ENCODE assay signal across 28 mouse cellular contexts in the genomic region with DNA sequence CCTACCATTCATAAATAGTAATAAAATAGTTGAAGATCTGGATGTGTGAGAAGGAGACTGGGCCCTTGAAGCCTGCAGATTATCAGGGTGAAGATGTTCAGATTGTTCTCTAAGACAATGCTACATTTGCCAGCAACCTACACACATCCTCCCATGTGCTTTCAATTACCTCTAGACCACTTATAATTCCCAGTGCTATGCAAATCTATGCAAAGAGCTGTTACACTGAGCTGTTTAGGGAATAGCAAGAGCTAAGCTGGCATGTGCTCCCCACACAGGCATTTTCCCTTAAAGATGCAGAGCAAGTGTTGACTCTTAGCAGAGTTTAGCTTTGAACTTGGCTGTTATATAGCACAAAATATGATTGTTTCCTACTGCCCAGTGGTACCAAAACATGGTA.
DNase-seq lines count a peak whose midpoint lies in the region; ATAC-seq and TF ChIP-seq lines count a peak whose summit lies in the region.
"Had no signal": no experiment of that assay in that cellular context is flagged by ENCODE, and none has a peak within 500 bp of the region (broad histone marks: within the 10 kb centered on the region; RNA-seq: fewer than 3 reads in every experiment).

No protein-coding gene starts in this region.

- no peak overlapping the region for H3K4me2 ChIP-seq in forebrain, postnatal 0 days (ENCODE audit: low read depth)
- no peak overlapping the region for H3K4me2 ChIP-seq in forebrain, embryonic 15.5 days (replicated peaks)
- H3K4me2 ChIP-seq in embryonic facial prominence, embryonic 14.5 days (ENCODE audit: low read depth, low read length) = no peak overlapping the region
- H3K4me2 ChIP-seq: embryonic facial prominence, embryonic 15.5 days; heart, embryonic 12.5 days; heart, embryonic 15.5 days; hindbrain, embryonic 14.5 days had no signal

- no peak overlapping the region for H3K9ac ChIP-seq in forebrain, postnatal 0 days
- H3K9ac ChIP-seq in forebrain, embryonic 15.5 days (replicated peaks) = no peak overlapping the region
- H3K9ac ChIP-seq in embryonic facial prominence, embryonic 14.5 days (ENCODE audit: low read depth, low read length) = no peak overlapping the region
- H3K9ac ChIP-seq: embryonic facial prominence, embryonic 15.5 days; heart, embryonic 12.5 days; heart, embryonic 15.5 days; hindbrain, embryonic 14.5 days had no signal

- H3K4me3 ChIP-seq in forebrain, postnatal 0 days (ENCODE audit: low read depth, low read length) = no peak overlapping the region
- no peak overlapping the region for H3K4me3 ChIP-seq in forebrain, embryonic 15.5 days
- H3K4me3 ChIP-seq in embryonic facial prominence, embryonic 14.5 days (ENCODE audit: low read depth, low read length) = no peak overlapping the region
- H3K4me3 ChIP-seq: embryonic facial prominence, embryonic 15.5 days; heart, embryonic 12.5 days; heart, embryonic 15.5 days had no signal

- no peak overlapping the region for H3K27ac ChIP-seq in forebrain, postnatal 0 days (ENCODE audit: low read depth, low read length)
- no peak overlapping the region for H3K27ac ChIP-seq in forebrain, embryonic 15.5 days (replicated peaks)
- H3K27ac ChIP-seq in embryonic facial prominence, embryonic 14.5 days (replicated peaks; ENCODE audit: low read depth, low read length) = no peak overlapping the region
- H3K27ac ChIP-seq: embryonic facial prominence, embryonic 15.5 days; heart, embryonic 15.5 days; hindbrain, embryonic 14.5 days; hindbrain, postnatal 0 days had no signal

- peak; percentile 14 for DNase-seq in forebrain, postnatal 0 days
- DNase-seq in left cerebral cortex, postnatal 14 days (ENCODE audit: low spot score in 2 of 2) = peak; percentile 7 to 25
- no peak for DNase-seq in left cerebral cortex, adult 18-20 months (ENCODE audit: low spot score in 2 of 2)
- DNase-seq in embryonic facial prominence, embryonic 14.5 days (ENCODE audit: low spot score) = peak; percentile 50
- DNase-seq in spleen, postnatal 10 days (ENCODE audit: low spot score in 2 of 2) = no peak
- DNase-seq: adrenal gland, postnatal 10 days; adrenal gland, postnatal 36 days; B cell, adult 2 months; cerebellum, adult 11 months; cerebellum, adult 2 months; cerebellum, adult 9-11 months; cerebellum, postnatal 25 days; gastrocnemius, postnatal 25 days; heart, adult 18-20 months; heart, postnatal 10 days; heart, postnatal 36 days had no signal

- ATAC-seq in forebrain, postnatal 0 days = peak; percentile 63
- ATAC-seq in forebrain, embryonic 15.5 days (replicated peaks) = no peak
- ATAC-seq in embryonic facial prominence, embryonic 14.5 days (ENCODE audit: low read depth) = 0 out of 2 replicates have a peak, but pooled peaks have one; percentile 26
- ATAC-seq: forebrain, embryonic 14.5 days; hindbrain, postnatal 0 days; inflammation-experienced regulatory T-cells, adult 6 months; intestine, embryonic 16.5 days; Patski had no signal

- no peaks in the 10 kb centered on the region for H3K4me1 ChIP-seq in forebrain, postnatal 0 days (ENCODE audit: insufficient read depth)
- H3K4me1 ChIP-seq in forebrain, embryonic 15.5 days = no peaks in the 10 kb centered on the region
- no peaks in the 10 kb centered on the region for H3K4me1 ChIP-seq in embryonic facial prominence, embryonic 14.5 days (ENCODE audit: control insufficient read depth, insufficient read depth, low read length)
- H3K4me1 ChIP-seq: embryonic facial prominence, embryonic 15.5 days; heart, embryonic 12.5 days; heart, embryonic 15.5 days had no signal

- no peaks in the 10 kb centered on the region for H3K27me3 ChIP-seq in forebrain, postnatal 0 days (ENCODE audit: insufficient read depth, low read length)
- no peaks in the 10 kb centered on the region for H3K27me3 ChIP-seq in forebrain, embryonic 15.5 days
- no peaks in the 10 kb centered on the region for H3K27me3 ChIP-seq in embryonic facial prominence, embryonic 14.5 days (replicated peaks; ENCODE audit: control insufficient read depth, insufficient read depth, low read length)
- H3K27me3 ChIP-seq: CH12.LX; embryonic facial prominence, embryonic 15.5 days; heart, embryonic 12.5 days; heart, embryonic 15.5 days; Patski had no signal

- no peaks in the 10 kb centered on the region for H3K9me3 ChIP-seq in forebrain, postnatal 0 days (ENCODE audit: low read length)
- H3K9me3 ChIP-seq in forebrain, embryonic 15.5 days = no peaks in the 10 kb centered on the region
- no peaks in the 10 kb centered on the region for H3K9me3 ChIP-seq in embryonic facial prominence, embryonic 14.5 days (ENCODE audit: control insufficient read depth, low read length)
- H3K9me3 ChIP-seq: embryonic facial prominence, embryonic 15.5 days; heart, embryonic 12.5 days; heart, embryonic 15.5 days had no signal

- intact Hi-C loops in left cerebral cortex, postnatal 14 days (cut with DNase I) = no loop called here

- no peaks in the 10 kb centered on the region for H3K36me3 ChIP-seq in forebrain, postnatal 0 days (ENCODE audit: insufficient read depth)
- no peaks in the 10 kb centered on the region for H3K36me3 ChIP-seq in forebrain, embryonic 15.5 days
- H3K36me3 ChIP-seq in embryonic facial prominence, embryonic 14.5 days (ENCODE audit: control insufficient read depth, insufficient read depth, low read length) = no peaks in the 10 kb centered on the region
- H3K36me3 ChIP-seq: embryonic facial prominence, embryonic 15.5 days; G1E; heart, embryonic 12.5 days; heart, embryonic 15.5 days had no signal

- no peak for TF ChIP-seq CTCF in forebrain, postnatal 0 days (IDR thresholded peaks at IDR 0.05; ENCODE audit: low read depth)

Comparison
In these comparisons a context has a peak if more than half of its experiments do, and no peak if none do; other contexts are left out.
1. DNase-seq: peak in forebrain, postnatal 0 days (single experiment), left cerebral cortex, postnatal 14 days (2 of 2) and embryonic facial prominence, embryonic 14.5 days (single experiment); none in left cerebral cortex, adult 18-20 months (0 of 2) and spleen, postnatal 10 days (0 of 2).